Mouse (Mus musculus) adrenal gland, postnatal 36 days (tissue): ENCODE data around the gene Gm8113. TPM values are rescaled to one million over a fixed set of nuclear protein-coding genes. Genes with fewer than 3 reads are reported as not detected.
"Not testable (repeated sequence)": the region's sequence is repeated elsewhere in the genome, so short reads cannot be mapped to it uniquely, and the experiment has no call there.

ENCODE experiments used
- DNase-seq, 2 experiments: peaks; one replicate each; pipeline ENCODE4 v3.0.0; 2021; ENCODE audit warnings: mixed read lengths in 1 of 2
- long read RNA-seq, 2 experiments: library from polyadenylated mRNA; stranded (forward); transcript quantifications; one replicate each; pipeline ENCODE4 v2.0.0; 2021; ENCODE audit warnings: borderline sequencing depth in 2 of 2
- total RNA-seq, 2 experiments: library from RNA; stranded (reverse); gene quantifications; 2 replicates each; pipeline ENCODE4 v1.2.3; 2021

Gm8113 gene
- 1 to 10 TPM in 1 of 2 experiments, under 1 TPM in 1; 0.43 to 6.2 TPM for total RNA-seq
- long read RNA-seq, experiment 1, result 0 reads
- long read RNA-seq, experiment 2, result 0 reads

DNA sequence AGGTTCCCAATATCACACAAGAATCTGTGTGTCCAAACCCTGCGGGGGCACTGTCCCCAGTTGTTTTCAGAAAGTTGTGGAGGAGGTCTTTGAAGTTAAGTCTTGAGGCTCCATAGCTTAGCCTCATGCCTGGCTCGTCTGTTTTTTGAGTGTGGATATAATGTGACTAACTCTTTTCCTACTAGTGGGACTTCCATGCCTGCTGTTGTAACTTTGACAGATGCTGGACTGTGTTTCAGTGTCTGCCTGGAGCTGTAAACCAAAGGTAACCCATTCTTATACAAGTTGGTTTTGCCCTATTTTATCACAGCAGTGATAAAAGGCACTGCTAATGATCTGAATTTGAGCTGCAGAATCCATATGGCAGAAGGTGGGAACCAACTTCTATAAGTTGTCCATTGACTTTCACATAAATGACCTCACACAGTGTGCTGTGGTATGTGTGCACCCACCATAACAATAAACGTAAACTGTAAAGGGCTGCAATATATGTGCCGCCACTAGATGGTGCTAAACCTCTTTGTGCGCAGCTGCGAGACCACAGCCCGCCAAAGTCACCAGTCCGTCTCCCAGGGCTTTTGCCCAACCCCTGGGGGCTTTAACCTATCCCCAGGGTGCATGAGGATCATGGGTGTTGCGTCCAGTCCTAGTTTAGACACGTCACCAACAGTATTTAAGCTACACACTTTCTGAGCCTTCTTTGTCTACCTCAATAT, at the start of gene Gm8113:
Gene Gm8113 (plus strand): TSS at position 703 of the 716 bp plus-strand sequence.
- DNase-seq, result peak; percentile 50 to 55

DNA sequence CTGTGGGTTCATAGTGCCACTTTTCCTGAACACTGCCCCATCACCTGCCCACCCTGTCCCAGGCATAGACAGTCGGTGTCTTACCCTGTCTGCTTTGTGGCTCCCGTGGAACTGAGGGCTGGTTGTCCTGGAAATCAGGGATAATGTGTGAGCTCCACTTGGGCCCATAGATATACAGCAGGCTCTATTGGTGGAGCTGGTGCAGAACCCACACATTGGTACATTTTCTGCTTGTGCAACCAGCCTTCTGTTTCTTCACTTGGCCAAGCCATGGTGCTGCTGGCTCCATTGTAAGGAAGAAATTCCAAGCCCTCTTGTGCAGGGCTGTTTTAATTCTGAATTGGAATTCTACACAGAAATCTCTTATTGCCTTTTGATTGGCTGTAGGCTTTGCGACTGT, 49.8 kb upstream of the Gm8113 start, which contains the start of gene Ear1:
Gene Ear1 (minus strand): TSS at position 101 of the 400 bp plus-strand sequence.
- DNase-seq, result not testable (repeated sequence)

DNA sequence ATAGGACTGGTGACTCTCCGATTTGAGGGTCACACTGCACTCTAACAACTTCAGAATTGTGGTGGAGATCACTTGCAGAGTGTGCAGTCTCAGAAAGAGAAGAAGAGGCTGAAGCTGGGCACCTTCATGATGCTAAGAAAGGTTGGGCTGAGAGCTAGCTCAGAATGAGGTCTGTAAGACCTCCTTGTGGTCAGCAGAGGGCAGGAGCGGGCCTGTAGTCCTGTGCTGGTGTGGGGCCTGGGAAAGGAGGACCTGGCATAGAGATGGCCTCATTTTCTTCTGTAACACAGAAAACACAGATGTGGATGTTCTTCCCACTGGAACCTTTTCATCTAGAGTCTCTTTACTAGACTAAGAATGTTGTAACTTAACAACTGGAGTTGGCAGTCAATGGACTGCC, 47.4 kb upstream of the Gm8113 start:
- DNase-seq, result not testable (repeated sequence)

DNA sequence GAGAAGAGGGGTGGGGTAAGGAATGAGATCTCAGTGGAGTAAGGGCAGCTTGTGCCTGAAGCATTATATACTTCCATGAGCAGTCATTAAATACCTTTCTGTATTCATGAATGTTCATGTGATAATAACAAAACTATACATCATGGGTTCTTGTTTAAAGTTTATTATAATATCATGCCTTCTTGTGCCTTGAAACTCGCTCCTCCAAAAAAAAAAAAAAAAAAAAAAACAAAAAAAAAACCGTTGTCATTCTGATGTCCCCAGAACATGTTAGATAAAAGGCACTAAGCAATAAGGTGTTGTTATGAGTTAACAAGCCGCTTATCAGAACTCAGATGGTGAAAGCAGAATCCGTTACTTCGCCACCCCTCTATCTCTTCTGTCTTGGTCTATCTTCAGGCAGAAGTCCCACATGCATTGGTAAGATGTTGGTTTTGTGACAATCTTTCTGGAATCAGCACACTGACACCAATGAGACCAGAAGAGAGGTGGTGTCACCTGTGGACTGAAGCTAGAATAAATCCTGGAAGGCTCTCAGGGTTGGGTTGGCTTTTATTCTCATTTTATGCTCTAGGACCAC, 45.1 kb upstream of the Gm8113 start:
- DNase-seq, result not testable (repeated sequence)

DNA sequence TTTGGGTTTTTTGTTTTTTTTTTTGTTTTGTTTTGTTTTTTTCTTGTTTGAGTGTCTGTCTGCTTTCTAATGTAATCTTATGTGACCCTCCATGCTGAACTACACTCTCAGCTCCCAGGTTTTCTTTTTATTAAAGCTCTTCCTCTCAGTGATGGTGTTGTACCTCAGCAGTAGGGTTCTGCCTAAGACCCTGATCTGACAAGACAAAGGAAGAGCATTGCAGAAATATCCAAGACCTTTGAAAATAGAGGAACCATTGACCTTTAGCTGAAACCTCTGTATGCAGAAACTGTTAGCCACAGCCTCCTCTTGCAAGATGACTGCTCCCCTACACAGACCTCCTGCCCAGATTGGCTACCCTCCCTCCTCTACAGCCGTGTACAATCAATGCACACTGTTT, 39.0 kb upstream of the Gm8113 start:
- DNase-seq, result not testable (repeated sequence)

DNA sequence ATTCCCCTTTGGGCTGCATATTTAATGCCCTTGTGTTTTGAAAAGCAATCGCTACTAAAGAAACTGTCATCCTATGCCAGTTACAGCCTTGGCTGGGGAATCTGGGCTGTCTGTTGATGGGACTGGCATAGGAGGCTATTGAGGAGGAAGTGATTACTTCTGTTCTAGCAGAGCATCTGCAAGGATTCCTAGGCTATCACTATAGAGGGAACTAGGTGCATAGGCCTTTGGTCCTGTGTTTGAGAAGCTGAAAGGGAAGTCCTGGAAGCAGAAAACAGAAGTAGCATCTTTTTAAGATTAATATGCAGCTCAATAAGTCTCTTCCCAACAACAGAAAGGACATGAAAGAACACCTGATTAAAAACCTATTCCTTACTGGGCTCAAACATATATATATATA, 33.9 kb upstream of the Gm8113 start:
- DNase-seq, result not testable (repeated sequence)

DNA sequence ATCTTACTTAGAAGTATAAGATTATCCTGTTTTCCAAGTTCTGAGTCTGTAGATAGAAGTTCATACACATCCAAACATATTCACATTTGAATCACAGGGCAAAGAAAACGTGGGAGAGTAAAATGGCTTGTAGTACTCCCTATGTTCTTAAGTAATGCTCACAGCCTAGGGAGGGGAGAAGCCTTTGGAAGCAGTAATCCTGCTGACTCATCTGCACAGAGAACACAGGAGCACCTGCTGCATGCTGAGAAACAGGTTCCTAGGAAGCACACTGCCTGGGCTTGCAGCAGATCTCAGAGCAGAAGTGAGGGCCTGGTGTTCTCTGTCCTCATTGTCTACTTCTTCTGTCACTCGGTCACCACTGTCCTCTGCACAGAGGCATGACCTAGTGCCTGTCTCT, 29.8 kb upstream of the Gm8113 start:
- DNase-seq, result not testable (repeated sequence)

DNA sequence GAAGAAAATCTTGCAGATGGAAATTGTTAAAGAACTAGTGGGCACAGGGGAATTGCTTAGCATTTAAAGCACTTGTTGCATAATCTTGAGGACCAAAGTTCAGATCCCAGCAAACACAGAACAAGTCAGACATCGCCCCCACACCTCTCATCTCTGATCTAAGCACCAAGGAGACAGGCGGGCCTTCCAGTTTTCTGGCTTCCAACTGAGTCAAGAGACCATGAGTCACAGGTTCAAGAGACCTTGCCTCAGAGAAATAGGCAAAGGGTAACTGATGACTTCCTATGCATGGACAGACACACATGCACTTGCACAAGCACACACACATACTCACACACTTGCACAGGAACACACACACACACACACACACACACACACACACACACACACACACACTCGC, 26.6 kb upstream of the Gm8113 start:
- DNase-seq, result not testable (repeated sequence)

DNA sequence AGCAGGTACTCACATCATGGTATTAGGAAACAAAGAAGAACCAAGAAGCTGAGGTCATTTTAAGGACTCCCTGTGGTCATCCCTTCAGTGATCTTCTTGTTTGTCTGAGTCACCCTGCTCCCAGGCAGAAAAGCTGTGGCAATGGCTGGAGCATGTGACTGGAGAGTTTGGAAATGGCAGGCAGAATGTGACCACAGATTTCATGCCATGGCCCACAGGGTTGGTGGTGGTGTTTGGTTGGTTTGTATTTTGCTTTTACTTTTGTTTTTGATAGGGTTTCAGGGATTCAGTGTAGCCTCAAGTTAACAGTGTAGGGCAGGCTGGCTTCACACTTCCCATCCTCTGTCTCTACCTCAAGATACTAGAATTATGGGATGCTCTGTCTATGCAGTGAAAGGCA, 7.0 kb upstream of the Gm8113 start:
- DNase-seq, result peak in 1 of 2 experiments; percentile 35

DNA sequence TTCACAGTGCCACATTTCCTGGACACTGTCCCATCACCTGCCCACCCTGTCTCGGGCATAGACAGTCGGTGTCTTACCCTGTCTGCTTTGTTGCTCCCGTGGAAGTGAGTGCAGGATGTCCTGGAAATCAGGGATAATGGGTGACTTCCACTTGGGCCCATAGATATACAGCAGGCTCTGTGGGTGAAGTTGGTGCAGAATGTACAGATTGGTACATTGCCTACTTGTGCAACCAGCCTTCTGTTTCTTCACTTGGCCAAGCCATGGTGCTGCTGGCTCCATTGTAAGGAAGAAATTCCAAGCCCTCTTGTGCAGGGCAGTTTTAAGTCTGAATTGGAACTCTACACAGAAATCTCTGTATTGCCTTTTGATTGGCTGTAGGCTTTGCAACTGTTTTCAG, 1.7 kb upstream of the Gm8113 start, which contains the start of gene Ear10:
Gene Ear10 (minus strand): TSS at position 101 of the 400 bp plus-strand sequence.
- not testable (repeated sequence) for DNase-seq

DNA sequence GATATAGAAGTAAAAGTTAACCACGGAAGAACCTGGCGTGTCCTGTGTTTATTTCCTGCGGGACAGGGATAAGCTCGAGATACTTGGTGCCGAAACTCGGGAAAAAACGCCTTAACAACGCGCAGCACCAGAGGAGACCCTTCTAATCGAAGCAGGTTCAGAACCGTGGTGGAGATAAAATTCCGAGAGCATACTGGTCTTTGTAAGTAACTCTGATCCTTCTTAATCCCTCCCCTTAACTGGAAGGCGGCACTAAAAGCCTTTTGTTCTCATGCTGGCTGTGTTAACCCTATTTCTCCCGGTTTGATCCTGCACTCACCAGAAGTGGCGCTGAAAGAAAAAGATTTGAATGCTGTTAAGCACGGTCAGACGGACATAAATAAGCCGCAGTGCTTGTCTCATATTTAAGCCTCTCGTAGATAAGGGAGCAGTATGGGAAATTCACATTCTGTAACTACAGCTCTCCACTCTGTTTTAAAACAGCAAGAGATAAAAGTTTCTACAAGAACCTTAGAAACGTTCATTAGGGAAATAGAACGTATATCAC, 287 bp downstream of the Gm8113 start:
- not testable (repeated sequence) for DNase-seq

DNA sequence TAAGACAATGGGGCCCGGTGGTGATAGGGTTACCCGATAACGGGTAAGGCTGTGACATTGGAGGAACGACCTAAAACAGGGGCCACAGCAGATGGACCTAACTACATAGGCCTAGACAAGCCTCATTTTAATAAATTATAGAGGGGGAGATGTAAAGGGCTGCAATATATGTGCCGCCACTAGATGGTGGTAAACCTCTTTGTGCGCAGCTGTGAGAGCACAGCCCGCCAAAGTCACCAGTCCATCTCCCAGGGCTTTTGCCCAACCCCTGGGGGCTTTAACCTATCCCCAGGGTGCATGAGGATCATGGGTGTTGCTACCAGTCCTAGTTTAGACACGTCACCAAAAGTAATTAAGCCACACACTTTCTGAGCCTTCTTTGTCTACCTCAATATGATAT, 7.8 kb downstream of the Gm8113 start:
- DNase-seq, result peak; percentile 12 to 40

DNA sequence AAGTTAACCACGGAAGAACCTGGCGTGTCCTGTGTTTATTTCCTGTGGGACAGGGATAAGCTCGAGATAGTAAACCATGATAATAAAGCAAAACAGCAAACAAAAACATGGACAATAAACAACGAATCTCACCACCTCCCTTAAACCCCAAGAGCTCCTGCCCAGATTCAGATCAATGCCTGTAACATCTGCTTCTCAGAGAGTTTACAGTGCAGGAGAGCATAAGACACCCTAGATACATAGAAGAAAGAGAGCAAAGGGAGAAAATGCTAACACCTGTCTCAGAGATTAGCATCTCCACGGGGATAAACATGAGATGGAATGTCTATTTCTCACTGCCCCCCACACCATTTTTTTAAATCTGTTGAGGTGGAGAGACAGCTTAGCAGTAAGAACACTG, 8.2 kb downstream of the Gm8113 start:
- DNase-seq, result not testable (repeated sequence)

DNA sequence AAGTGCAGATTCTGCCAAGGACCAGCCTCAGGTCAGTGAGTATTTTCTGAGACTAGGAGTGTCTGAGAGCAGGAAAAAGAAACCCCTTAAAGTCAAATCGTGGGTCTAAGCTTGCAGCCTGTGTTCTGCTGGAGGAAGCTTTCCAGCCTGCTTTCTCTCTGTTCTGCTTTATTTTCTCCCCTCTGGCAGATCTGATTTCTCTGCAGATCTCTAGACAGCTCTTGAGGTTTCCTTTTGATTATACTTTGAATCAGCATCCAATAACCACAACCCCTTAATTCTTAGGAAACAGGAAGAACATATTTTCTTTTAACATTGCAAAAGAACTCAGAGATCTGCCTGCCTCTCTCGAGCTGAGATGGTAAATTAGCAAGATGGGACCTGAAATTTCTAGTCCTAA, 28.2 kb downstream of the Gm8113 start:
- not testable (repeated sequence) for DNase-seq

DNA sequence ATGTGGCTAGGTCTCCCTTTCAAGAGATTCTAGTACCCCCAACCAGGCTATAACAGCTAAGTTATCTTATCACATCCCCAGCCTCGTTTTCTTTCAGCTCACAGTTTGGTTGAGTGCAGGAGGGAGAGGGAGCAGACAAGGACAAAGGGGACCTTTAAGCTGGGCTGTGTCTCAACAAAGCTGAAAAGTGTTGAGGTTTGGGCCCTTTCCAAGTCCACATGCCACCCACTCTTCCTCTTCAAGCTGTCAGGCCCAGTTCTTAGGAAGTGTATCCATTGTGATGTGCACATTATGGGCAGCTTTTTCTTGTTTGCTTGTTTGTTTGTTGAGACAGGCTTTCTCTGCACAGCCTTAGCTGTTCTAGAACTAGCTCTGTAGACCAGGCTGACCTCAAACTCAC, 29.9 kb downstream of the Gm8113 start:
- not testable (repeated sequence) for DNase-seq

DNA sequence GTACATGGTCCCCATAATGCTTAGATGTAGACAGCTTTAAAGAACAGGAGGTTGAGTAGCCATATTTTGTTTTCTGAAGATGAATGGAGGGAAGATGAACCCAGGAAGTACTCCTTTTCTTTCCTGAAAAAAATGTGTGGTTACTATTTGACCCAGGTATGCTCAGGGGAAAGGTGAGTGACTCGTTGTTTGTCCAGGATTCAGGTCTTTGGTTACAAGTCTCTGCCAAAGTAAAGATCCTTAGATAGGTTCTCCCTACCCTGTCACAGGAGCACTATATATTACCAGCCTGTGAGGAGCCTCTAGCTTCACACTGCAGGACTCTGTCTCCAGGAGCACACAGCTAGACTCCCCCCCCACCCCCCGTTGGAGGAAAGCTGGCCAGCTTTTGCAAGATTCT, 31.6 kb downstream of the Gm8113 start, which contains the start of gene Ang5:
Gene Ang5 (plus strand): TSS at position 301 of the 400 bp plus-strand sequence.
- DNase-seq, result not testable (repeated sequence)

Other genes starting within 250 kb of the Gm8113 start
- gene Gm8165, start 248.2 kb upstream of the Gm8113 start, total RNA-seq, result not detected
- 1 to 10 TPM in 1 of 2 experiments, under 1 TPM in 1; 0.83 to 1.5 TPM for gene Gm7324, start 227.6 kb upstream of the Gm8113 start, total RNA-seq
- gene Gm16506, start 197.9 kb upstream of the Gm8113 start, total RNA-seq, result not detected
- not detected for gene Gm6526, start 177.5 kb upstream of the Gm8113 start, total RNA-seq
- gene Gm8180, start 140.6 kb upstream of the Gm8113 start, total RNA-seq, result not detected
- gene Ear1, start 49.9 kb upstream of the Gm8113 start, total RNA-seq, result not detected
- not detected for gene Ear10, start 1.8 kb upstream of the Gm8113 start, total RNA-seq
- not detected for gene Ang5, start 31.7 kb downstream of the Gm8113 start, total RNA-seq
- not detected for gene Ang6, start 76.9 kb downstream of the Gm8113 start, total RNA-seq
- gene Ear2, start 177.3 kb downstream of the Gm8113 start, total RNA-seq, result 1 to 10 TPM in 1 of 2 experiments, under 1 TPM in 1; 0.95 to 3.0 TPM
- gene Gm3327, start 198.5 kb downstream of the Gm8113 start, total RNA-seq, result not detected